Comparison of ENCODE assay signal across 24 mouse cellular contexts in the genomic region with DNA sequence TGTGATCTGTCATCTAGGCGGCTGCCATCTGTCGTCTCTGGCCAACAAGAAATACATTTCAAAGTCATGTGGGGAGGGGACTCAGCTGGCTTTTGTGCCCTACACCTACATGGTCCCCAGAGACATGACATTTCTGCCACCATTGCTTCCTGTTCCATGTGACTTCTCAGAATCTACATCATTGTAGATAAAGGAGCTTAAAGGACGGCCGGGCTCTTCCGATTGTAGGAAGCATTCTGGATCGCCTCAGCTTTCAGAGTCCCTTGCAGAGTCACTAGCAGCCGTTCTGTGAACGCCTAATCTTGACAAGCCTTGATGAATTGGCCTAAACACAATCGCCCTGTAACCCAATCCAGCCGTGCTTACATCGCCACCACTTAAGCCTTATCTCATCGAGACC.
DNase-seq lines count a peak whose midpoint lies in the region; ATAC-seq and TF ChIP-seq lines count a peak whose summit lies in the region.
"Had no signal": no experiment of that assay in that cellular context is flagged by ENCODE, and none has a peak within 500 bp of the region (broad histone marks: within the 10 kb centered on the region; RNA-seq: fewer than 3 reads in every experiment).

No protein-coding gene starts in this region.

- H3K36me3 ChIP-seq in heart, embryonic 10.5 days, result no peaks in the 10 kb centered on the region
- no peaks in the 10 kb centered on the region for H3K36me3 ChIP-seq in hindbrain, embryonic 10.5 days
- no peaks in the 10 kb centered on the region for H3K36me3 ChIP-seq in hindbrain, embryonic 16.5 days (ENCODE audit: control insufficient read depth, insufficient read depth, low read length)
- H3K36me3 ChIP-seq in forebrain, embryonic 15.5 days, result no peaks in the 10 kb centered on the region
- no peaks in the 10 kb centered on the region for H3K36me3 ChIP-seq in forebrain, postnatal 0 days (ENCODE audit: insufficient read depth)
- H3K36me3 ChIP-seq: G1E; limb, embryonic 13.5 days; liver, embryonic 13.5 days; neural tube, embryonic 12.5 days; stomach, embryonic 15.5 days had no signal

- H3K4me2 ChIP-seq in hindbrain, embryonic 16.5 days (ENCODE audit: low read length), result no peak overlapping the region
- H3K4me2 ChIP-seq in forebrain, embryonic 15.5 days (replicated peaks), result no peak overlapping the region
- H3K4me2 ChIP-seq in forebrain, postnatal 0 days (ENCODE audit: low read depth), result no peak overlapping the region
- H3K4me2 ChIP-seq: forebrain, embryonic 13.5 days; limb, embryonic 13.5 days; liver, embryonic 13.5 days; lung, embryonic 14.5 days; neural tube, embryonic 12.5 days; stomach, embryonic 15.5 days had no signal

- no peaks in the 10 kb centered on the region for H3K27me3 ChIP-seq in heart, embryonic 10.5 days (ENCODE audit: insufficient read depth, poor library complexity, severe bottlenecking)
- H3K27me3 ChIP-seq in hindbrain, embryonic 10.5 days (ENCODE audit: insufficient read depth, poor library complexity, severe bottlenecking), result no peaks in the 10 kb centered on the region
- H3K27me3 ChIP-seq in hindbrain, embryonic 16.5 days (replicated peaks; ENCODE audit: control insufficient read depth, insufficient read depth, low read length), result no peaks in the 10 kb centered on the region
- H3K27me3 ChIP-seq in forebrain, embryonic 15.5 days, result no peaks in the 10 kb centered on the region
- H3K27me3 ChIP-seq in forebrain, postnatal 0 days (ENCODE audit: insufficient read depth, low read length), result no peaks in the 10 kb centered on the region
- H3K27me3 ChIP-seq: forebrain, embryonic 13.5 days; liver, embryonic 13.5 days; neural tube, embryonic 12.5 days; stomach, embryonic 15.5 days had no signal

- intact Hi-C loops in heart, postnatal 25 days (cut with DNase I), result no loop called here

- 5% methylated on average over 12 of the region's 12 CpGs for WGBS in heart, embryonic 10.5 days
- WGBS in hindbrain, embryonic 10.5 days, result 49% methylated on average over 12 of the region's 12 CpGs
- WGBS in hindbrain, embryonic 16.5 days, result 37% methylated on average over 12 of the region's 12 CpGs
- 72% methylated on average over 12 of the region's 12 CpGs for WGBS in forebrain, embryonic 15.5 days
- 75% methylated on average over 12 of the region's 12 CpGs for WGBS in forebrain, postnatal 0 days

- H3K4me1 ChIP-seq in heart, embryonic 10.5 days, result peaks cover 15% of the 10 kb centered on the region
- H3K4me1 ChIP-seq in hindbrain, embryonic 10.5 days (replicated peaks), result peaks cover 13% of the 10 kb centered on the region; the same call in 1 of the 2 replicates
- H3K4me1 ChIP-seq in hindbrain, embryonic 16.5 days (ENCODE audit: control insufficient read depth, insufficient read depth, low read depth, low read length), result no peaks in the 10 kb centered on the region
- H3K4me1 ChIP-seq in forebrain, embryonic 15.5 days, result no peaks in the 10 kb centered on the region
- H3K4me1 ChIP-seq in forebrain, postnatal 0 days (ENCODE audit: insufficient read depth), result no peaks in the 10 kb centered on the region
- H3K4me1 ChIP-seq: forebrain, embryonic 13.5 days; limb, embryonic 13.5 days; liver, embryonic 13.5 days had no signal

- H3K4me3 ChIP-seq in heart, embryonic 10.5 days, result peak overlapping the region; percentile 22; the same call in 1 of the 2 replicates
- no peak overlapping the region for H3K4me3 ChIP-seq in hindbrain, embryonic 10.5 days
- H3K4me3 ChIP-seq in hindbrain, embryonic 16.5 days (ENCODE audit: low read length), result no peak overlapping the region
- no peak overlapping the region for H3K4me3 ChIP-seq in forebrain, embryonic 15.5 days
- no peak overlapping the region for H3K4me3 ChIP-seq in forebrain, postnatal 0 days (ENCODE audit: low read depth, low read length)
- H3K4me3 ChIP-seq: erythroblast, embryonic 14.5 days; forebrain, embryonic 13.5 days; limb, embryonic 13.5 days; liver, embryonic 13.5 days; neural tube, embryonic 12.5 days; stomach, embryonic 15.5 days had no signal

- TF ChIP-seq CTCF in forebrain, postnatal 0 days (IDR thresholded peaks at IDR 0.05; ENCODE audit: low read depth), result no peak

- DNase-seq in heart, embryonic 10.5 days (ENCODE audit: low spot score), result no peak
- DNase-seq in heart, postnatal 25 days (ENCODE audit: low spot score), result no peak
- peak; percentile 35 for DNase-seq in hindbrain, embryonic 10.5 days (ENCODE audit: low spot score)
- peak; percentile 27 for DNase-seq in retina, postnatal 1 day
- DNase-seq in retina, embryonic 14.5 days (ENCODE audit: low spot score), result no peak
- DNase-seq in forebrain, postnatal 0 days, result no peak
- DNase-seq: adrenal gland, postnatal 10 days; gastrocnemius, postnatal 25 days; kidney, adult 8-10 months; liver, embryonic 13.5 days; lung, embryonic 14.5 days; lung, postnatal 36 days; right cerebral cortex, postnatal 25 days; thymus, adult 18-20 months; thymus, postnatal 4 days had no signal

- H3K27ac ChIP-seq in heart, embryonic 10.5 days, result peak overlapping the region; percentile 67; the same call in 1 of the 2 replicates
- peak overlapping the region; percentile 40 for H3K27ac ChIP-seq in hindbrain, embryonic 10.5 days
- H3K27ac ChIP-seq in hindbrain, embryonic 16.5 days (ENCODE audit: low read depth, low read length), result no peak overlapping the region
- H3K27ac ChIP-seq in forebrain, embryonic 15.5 days (replicated peaks), result no peak overlapping the region
- no peak overlapping the region for H3K27ac ChIP-seq in forebrain, postnatal 0 days (ENCODE audit: low read depth, low read length)
- H3K27ac ChIP-seq: forebrain, embryonic 13.5 days; limb, embryonic 13.5 days; liver, embryonic 13.5 days; neural tube, embryonic 12.5 days; stomach, embryonic 15.5 days had no signal

- H3K9ac ChIP-seq in hindbrain, embryonic 16.5 days (ENCODE audit: low read depth, low read length), result no peak overlapping the region
- no peak overlapping the region for H3K9ac ChIP-seq in forebrain, embryonic 15.5 days (replicated peaks)
- no peak overlapping the region for H3K9ac ChIP-seq in forebrain, postnatal 0 days
- H3K9ac ChIP-seq: forebrain, embryonic 13.5 days; limb, embryonic 13.5 days; liver, embryonic 13.5 days; lung, embryonic 14.5 days; neural tube, embryonic 12.5 days; stomach, embryonic 15.5 days had no signal

- no peak for ATAC-seq in hindbrain, embryonic 16.5 days
- ATAC-seq in forebrain, embryonic 15.5 days (replicated peaks), result no peak
- ATAC-seq in forebrain, postnatal 0 days, result no peak
- ATAC-seq: activated CD4-positive, CD25-positive, alpha-beta regulatory T cell, adult 4 months; forebrain, embryonic 13.5 days had no signal

- H3K9me3 ChIP-seq in heart, embryonic 10.5 days, result no peaks in the 10 kb centered on the region
- no peaks in the 10 kb centered on the region for H3K9me3 ChIP-seq in hindbrain, embryonic 10.5 days
- H3K9me3 ChIP-seq in hindbrain, embryonic 16.5 days (ENCODE audit: control insufficient read depth, low read length), result no peaks in the 10 kb centered on the region
- no peaks in the 10 kb centered on the region for H3K9me3 ChIP-seq in forebrain, embryonic 15.5 days
- H3K9me3 ChIP-seq in forebrain, postnatal 0 days (ENCODE audit: low read length), result no peaks in the 10 kb centered on the region
- H3K9me3 ChIP-seq: neural tube, embryonic 12.5 days; stomach, embryonic 15.5 days had no signal

Comparison
In these comparisons a context has a peak if more than half of its experiments do, and no peak if none do; other contexts are left out.
1. DNase-seq: peak in hindbrain, embryonic 10.5 days (single experiment) and retina, postnatal 1 day (single experiment); none in heart, embryonic 10.5 days (single experiment), heart, postnatal 25 days (single experiment), retina, embryonic 14.5 days (single experiment) and forebrain, postnatal 0 days (single experiment).
2. H3K27ac ChIP-seq: peak in heart, embryonic 10.5 days (single experiment) and hindbrain, embryonic 10.5 days (single experiment); none in hindbrain, embryonic 16.5 days (single experiment), forebrain, embryonic 15.5 days (single experiment) and forebrain, postnatal 0 days (single experiment).